Mouse (Mus musculus) right cerebral cortex, postnatal 14 days (tissue): ENCODE measurements around the gene Col26a1.
A peak's percentile ranks its signal among the peaks of the same experiment; 100 is the strongest.
"Not testable (repeated sequence)": the region's sequence is repeated elsewhere in the genome, so short reads cannot be mapped to it uniquely, and the experiment has no call there.

Experiments used
- DNase-seq: peaks from one replicate; pipeline ENCODE4 v3.0.0; 2022

Col26a1 gene

DNA sequence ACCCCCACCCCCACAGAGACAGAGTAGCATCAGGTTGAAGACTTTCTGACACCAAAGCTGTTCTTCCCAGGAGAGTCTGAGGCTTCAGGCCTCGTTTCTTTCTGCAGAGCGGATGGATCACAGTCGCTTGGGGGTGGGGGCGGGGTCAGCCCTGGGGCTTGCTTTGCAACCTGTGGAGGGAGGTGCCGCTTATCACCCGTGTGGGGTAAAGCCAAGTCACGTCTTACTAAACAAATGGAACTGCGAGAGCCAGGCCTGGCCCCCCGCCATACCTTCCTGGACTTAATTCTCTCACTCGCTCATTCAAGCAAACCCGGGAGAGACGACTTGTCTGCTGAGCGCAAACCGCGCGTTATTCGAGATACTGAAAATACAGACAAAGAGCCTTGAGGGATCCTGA is 80.3 kb downstream of the Col26a1 start:
- peak; percentile 28 for DNase-seq

DNA sequence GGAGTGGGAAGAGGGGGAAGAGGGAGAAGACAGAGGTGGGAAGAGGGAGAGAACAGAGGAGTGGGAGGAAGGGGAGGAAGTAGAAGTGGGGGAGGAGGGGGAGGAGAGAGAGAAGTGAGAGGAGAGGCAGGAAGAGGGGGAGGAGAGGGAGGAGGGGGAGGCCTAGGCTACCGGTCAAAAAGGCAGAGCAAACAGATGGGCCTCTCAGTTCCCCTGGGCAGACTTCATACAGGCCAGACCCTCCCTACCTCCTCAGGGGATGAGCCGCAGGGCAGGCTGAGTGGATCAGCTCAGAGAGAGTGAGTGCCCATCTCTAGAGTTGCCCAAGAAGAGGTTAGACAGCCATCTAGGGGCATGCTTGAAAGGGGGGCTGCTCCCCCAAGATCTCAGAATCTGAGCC is 86.1 kb downstream of the Col26a1 start:
- no peak for DNase-seq

DNA sequence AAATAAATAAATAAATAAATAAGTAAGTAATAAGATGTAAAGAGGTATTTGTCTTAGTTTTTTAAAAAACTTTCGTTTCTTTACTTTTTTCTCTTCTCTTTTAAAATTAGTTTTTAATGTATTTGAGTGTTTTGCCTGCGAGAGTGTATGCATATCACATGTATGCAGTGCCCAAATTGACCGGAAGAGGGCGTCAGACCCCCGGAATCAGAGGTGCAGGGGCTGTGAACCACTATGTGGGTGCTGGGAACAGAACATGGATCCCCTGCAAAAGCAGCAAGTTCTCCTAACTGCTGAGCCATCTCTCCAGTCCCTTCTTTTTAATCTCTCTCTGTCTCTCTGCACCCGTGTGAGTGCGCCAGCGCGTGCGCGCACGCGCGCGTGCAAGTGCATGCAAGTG is 89.2 kb downstream of the Col26a1 start:
- DNase-seq: no peak

DNA sequence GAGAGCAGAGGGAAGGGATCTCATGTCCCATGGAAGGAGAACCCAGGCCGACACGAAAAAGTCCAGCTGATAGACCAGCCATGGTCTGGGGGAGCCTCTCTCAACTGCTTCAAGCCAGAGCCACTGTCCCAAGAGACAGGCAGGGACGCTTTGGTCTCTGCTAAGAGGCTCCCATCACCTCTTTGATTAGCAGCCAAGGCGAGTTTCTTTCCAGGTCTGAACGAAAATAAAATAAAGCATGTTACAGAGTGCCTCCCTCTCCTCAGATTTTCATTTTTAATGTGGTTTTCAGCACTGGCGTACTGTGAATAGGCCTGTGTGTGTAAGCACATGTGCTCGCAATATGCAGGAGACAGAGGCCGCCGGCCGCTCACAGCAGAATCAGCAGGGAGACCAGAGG is 90.5 kb downstream of the Col26a1 start:
- no peak for DNase-seq

DNA sequence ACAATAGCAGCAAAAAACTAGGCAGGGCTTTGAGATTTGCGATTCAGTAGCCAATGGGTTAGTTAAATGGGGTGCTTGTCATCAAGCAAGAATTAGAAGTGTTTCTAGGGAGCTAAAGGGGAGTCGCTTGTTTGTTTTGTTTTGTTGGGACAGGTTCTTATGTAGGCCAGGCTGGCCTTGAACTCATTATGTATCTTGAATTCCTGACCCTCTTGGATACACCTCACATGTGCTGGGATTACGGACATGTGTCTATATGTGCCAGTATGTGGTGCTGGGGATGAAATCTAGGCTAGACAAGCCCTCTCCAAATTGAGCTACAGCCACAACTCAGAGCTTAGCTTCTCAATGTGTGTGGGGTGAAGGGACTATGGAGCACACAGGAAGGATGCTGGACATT is 91.8 kb downstream of the Col26a1 start:
- no peak for DNase-seq

DNA sequence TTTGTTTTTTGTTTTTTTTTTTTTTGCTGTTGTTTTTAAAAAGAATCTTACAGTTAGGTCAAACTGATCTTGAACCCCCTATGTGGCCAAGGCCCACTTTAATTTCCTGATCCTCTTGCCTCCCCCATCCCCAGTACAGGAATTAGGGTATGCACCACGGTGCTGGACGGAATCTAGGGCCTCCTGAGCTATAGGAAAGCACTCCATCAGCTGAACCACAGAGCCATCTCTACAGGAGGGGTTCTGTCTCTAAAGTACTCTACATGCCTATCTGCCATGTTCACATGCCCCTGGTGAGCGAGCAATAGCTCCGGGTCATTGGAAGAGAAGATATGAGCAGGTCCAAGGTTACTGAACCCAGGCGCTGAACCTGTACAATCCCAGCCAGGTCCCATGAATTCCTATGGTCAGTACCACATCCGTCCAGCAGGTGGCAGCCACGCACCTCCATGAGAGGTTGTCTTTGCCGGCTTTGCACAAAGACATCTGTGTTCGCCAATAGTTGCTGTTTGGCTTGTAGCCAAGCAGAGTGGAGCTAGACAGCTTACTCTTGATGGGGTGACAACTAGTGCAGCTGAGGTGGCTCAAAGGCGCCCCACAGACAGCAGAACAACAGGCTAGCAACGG is 92.3 kb downstream of the Col26a1 start:
- DNase-seq: peak; percentile 94

DNA sequence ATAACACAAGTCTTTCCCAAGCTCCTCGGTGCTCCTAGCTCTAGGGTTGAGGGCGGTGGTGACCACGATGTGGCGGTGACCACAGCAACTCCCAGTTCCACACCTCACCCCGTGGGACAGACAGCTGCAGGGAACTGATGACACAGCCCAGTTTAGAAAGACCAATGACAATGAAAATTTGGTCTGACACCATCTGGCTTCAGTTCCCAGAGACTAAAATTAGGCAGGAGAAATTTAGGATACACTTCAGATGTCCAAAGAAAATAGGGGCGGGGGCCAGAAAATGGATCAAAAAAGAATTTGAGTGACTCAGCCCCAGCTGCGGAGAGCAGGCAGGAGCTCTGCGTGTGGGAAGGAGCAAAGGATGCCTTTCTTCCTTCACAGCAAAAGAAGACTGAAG is 98.5 kb downstream of the Col26a1 start:
- DNase-seq: peak; percentile 40

DNA sequence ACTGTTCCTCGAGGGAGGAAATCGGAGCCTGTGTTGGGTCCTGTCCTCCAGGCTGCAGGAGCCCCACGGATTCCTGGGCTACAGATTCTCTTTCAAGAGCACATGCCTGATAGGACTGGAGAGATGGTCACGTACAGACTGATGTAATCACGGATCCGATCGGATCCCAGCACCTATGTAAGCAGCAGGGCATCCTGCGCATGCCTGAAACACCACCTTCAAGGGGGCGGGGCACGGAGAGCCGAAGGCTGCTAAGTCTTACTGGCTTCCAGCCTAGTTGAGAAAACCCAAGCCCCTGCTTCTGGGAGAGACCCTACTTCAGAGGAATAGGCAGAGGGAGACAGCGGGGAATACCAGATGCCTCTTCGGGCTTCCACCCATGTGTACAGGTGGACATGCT is 100.4 kb downstream of the Col26a1 start:
- DNase-seq: no peak

DNA sequence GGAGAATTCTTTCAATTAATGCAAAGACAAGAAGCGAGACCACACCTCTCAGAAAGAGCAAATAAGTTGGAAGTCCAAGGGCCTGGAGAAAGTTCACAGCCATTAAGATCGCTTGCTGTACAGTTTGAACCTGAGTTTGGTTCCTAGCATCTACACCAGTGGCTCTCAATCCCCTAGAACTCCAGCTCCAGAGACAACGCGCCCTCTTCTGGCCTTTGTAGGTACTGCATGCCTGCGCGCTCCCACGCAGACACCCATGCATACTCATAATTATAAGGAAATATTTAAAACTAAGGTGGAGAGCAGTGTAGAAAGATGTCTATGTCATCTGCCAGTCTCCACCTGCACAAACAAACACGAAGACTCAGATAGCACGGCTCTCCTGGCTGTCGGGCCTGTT is 102.5 kb downstream of the Col26a1 start:
- peak; percentile 50 for DNase-seq

DNA sequence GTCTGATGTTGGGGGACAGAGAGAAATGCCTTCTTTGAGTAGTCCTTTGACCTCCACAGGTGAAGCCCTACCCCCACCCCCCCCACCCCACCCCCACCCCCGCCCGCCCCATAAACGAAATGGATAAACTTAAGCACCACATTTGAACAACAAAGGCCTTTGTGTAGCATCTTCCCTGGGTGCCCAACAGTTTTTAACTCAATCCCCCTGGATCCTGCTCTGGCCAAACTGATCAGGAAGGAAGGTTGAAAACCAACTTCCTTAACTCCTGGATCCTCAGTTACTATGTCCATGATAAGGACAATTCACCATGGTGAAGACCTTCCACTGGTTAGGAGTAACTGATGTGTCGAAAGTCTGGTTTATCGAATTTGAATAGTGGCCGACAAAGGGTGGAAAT is 103.1 kb downstream of the Col26a1 start:
- DNase-seq: no peak

DNA sequence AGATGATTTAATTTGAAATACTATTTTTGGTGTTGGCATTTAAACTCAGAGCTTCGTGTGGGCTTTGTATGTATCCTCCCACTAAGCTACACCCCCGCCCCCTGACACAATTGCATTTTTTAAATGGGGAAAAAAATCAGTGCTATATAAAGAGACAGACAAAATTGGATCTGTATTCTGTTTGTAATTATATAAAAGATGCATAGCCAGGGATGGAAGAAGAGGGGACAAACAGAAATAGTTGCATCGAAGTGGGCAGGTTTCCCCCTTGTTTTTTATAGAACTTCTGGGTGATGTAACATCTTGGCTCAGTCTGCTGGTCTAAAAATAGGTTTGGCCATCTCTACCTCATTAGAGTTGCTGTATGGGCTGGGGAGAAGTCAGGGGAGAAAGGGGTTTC is 107.5 kb downstream of the Col26a1 start:
- DNase-seq: no peak

DNA sequence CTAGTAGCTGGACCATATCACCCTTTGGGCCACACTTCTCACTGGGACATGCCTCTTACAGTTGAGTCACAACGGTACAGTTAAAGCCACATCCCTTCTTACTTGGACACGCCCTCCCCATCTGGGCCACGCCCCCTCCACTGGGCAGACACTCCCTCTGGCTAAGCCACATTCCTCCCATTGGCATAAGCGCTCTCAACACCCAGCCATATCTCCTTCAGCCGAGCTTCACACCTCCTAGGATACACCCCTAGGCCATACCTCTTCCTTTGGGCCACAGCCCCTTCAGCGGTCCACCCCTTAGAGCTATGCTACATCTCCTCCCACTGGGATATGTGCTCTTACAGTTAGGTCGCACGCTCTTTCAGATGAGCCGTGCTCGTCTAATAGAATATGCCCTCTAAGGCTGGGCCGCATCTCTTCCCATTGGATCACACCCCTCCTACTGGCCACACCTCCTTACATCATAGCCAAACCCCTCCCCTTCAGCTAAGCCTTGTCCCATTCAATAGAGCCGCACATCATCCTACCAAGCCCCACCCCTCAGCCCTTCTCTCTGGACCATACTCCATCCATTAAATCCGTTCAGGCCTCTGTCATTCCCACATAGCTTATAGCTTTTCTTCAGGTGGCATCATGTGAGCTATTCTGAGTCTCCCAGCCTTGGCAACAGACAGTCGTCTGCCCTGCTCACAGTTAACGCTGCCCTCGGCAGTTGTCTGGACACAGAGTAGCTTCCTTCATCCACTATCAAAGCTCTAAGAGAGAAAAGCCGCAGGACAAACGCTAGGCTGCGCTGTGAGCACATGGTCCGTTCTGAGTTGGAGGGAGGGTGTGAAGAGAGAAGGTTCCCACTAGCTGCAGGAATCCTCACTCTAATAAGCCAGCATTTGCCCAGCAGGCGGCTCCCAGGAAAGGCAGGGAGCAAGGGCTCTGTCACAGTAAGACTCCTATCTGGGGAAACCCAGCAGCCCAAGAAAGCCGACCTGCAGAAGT is 109.7 kb downstream of the Col26a1 start:
- DNase-seq: no peak

DNA sequence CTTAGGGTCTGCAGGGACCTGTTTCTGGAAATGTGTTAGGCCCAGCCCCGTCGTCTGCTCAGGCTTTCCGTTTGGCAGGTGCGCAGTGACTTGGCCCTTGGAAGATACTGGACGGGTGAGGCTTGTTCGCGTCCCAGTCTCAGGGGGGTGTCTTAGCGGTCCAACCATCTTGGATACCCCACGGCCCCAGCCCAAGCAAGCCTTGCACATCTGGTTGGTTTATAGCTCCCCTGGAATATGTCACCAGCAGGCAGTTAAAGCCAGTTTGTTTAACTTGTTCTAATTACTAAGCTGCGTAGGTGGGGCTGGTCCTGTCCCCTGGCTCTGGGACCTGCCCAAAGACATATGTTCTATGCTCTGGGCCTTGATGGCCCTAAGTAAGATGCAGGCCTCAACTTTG is 111.9 kb downstream of the Col26a1 start:
- DNase-seq: no peak

DNA sequence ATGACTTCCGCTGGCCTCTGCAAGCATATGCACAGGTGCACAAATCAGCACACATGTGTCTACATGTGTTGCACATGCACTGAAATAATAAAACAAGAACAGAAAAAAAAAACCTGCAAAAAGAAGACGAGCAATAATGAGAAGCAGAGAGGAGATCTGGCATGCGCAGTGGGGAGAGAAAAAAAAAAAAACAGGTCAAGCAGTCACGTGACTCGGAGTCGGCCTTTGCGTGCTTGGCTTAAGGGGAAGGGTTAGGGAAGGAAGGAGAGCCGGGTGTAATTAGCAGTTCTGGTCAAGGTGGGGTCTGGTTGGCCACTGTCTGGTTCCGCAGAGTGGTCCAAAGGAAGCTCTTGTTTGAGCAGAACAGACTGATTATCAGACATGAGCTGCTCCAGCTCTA is 115.7 kb downstream of the Col26a1 start:
- DNase-seq: no peak

DNA sequence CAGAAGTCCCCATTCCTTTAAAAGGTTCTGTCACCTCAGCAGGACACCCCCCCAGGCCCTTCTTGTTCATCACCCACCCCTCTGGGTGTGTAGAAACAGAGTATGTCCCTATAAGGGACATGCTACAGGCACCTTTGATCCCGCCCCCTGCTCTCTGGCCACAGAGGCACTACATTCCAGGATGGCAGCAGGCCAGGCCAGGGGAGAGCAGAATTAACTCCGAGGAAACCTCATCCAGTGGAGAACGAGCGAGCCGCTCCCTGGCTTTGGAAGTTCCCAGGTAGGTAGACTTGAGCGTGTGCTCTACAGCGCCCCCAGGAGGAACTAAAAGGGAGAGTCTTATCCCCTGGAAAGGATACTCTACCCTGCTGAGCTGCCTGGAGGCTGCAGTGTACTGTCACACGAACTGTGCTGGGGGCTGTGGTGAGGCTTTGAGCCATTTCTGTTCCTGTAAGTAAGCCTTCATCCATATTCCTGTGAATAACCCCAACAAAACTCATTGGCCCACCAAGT is 118.8 kb downstream of the Col26a1 start:
- DNase-seq: no peak

DNA sequence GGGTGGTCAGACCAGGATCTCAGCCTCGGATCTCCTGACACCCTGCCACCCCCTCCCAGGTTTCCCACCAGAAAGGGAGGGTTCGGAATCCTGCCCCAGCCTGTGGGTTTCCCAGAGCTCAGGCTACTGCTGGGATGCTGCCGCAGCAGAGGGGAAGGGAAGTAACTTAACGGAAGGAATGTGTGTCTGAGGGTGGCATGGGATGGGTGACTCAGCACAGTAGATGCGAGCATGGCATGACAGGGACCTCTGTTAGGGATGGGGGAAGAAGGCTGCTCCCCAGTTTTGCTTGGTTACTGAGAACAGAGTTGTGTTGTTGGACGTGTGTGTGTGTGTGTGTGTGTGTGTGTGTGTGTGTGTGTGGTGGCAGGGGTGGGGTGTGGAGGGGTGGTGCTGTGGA is 122.7 kb downstream of the Col26a1 start:
- DNase-seq: no peak

DNA sequence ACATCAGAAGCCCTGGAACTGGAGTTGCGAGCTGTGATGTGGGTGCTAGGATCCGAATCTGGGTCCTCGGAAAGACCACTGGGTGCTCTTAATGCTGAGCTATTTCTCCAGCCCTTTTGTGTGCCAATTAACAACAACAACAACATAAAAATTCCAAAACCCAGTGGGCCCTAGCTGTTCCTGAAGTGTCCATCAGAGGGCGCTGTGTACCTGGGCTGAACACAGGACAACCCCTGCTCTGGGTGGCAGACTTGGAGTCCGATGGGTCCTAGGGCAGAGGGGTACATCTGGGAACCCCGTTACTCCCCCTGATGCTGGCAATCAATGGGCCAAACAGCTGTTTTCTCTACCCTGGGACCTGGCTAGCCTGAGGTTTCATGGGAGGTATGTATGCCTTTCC is 123.2 kb downstream of the Col26a1 start:
- DNase-seq: no peak

DNA sequence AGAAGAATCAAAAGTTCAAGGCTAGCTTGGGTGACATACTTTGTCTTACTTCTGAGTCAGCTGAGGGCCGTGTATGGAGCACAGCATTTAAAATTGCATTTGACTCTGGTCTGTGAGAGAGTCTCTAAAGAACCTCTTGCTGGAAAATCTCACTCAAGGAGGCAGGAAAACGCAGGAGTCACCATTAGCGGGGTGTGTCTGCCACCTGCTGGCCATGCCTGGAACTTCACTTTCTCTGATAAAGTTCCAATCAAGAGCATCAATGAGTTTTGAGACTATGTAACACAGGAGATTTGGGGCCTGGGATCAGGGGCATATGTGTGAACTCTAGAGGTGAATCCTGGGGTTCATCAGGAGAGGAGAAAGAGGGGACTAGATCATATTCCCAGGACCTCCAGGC is 127.3 kb downstream of the Col26a1 start:
- DNase-seq: peak; percentile 77

DNA sequence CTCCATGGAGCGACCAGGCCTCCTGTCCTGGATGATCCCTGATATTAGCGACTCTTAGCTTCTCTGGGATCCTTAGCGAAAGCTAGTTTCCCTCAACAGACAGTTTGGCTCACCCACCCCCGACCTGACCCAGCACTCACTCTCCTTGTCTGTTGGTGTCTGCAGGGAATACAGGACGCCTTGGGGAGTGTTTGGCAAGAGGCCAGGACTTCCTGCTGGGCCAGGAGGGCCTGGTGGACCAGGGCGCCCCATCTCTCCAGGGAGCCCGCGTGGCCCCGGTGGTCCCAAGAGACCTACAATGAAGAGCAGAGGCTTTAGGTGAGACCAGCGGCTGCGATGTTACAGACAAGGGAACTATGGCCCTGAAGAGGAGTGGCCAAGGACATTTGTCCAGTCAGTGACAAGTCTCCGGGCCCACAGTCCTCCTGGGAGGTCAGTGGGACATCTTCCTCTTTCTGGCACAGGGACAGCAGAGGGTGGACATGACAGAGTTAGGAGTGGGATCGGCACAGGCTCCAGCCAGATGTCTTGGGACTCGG is 128.9 kb downstream of the Col26a1 start:
- DNase-seq: no peak

DNA sequence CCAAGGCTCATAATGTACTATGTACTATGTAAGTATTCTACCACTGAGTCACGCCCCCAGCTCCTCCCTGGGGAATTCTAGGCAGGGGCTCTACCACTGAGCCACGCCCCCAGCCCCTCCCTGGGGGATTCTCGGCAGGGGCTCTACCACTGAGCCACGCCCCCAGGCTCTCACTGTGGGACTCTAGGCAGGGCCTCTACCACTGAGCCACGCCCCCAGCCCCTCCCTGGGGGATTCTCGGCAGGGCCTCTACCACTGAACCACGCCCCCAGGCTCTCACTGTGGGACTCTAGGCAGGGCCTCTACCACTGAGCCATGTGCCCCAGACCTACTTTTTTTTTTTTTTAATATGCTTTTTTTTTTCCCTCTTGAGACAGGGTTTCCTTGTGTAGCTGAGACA is 129.8 kb downstream of the Col26a1 start:
- DNase-seq: not testable (repeated sequence)

DNA sequence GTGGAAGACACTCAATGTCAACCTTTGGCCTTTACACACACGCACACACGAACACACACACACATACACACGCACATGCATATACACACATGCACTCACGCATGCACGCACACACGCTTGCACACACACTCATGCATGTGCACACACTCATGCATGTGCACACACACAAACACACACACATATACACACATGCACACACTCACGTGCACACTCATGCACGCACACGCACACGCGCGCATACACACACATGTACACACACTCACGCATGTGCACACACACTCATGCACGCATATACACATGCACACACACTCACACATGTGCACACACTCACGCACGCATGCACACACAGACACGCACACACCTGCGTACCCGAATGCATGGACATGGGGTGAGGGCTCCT is 130.9 kb downstream of the Col26a1 start:
- DNase-seq: no peak

DNA sequence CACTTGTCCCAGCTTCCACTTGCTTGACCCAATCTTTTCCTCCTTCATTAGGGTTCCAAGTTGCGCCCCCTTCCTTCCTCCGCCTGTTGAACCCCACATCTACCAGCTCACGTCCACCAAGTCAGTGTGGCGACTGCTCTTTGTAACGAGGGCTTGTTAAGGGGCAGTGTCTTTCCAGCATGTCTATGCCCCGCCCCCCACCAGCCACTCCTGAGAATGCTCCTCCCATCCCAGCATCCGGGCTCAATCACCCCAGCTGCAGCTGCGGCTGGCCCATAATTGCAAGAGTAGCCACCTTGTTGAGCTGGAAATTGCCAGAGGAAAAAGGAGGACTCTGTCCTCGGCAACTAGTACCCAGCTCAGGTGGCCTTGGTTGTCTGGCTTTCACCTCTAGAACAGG is 136.4 kb downstream of the Col26a1 start:
- DNase-seq: no peak

DNA sequence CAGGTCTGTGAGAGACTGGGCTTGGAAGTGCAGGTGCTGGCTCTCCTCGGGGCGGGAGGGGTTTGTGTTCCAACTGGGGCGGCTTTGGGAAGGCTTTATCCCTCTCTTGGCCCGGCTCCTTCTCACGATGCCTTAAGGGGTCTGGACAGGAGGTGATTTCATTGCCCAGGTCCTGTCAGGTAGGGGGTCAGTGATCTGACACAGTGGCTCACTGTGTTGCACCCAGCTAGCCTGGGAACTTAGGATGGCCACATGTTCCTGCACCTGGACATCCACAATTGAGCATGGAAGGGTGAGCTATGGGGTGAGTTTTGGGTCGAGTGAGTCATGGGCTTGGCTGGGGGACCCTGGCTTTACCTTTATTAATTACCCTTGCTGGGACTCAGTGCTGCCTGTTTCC is 144.1 kb downstream of the Col26a1 start:
- no peak for DNase-seq

DNA sequence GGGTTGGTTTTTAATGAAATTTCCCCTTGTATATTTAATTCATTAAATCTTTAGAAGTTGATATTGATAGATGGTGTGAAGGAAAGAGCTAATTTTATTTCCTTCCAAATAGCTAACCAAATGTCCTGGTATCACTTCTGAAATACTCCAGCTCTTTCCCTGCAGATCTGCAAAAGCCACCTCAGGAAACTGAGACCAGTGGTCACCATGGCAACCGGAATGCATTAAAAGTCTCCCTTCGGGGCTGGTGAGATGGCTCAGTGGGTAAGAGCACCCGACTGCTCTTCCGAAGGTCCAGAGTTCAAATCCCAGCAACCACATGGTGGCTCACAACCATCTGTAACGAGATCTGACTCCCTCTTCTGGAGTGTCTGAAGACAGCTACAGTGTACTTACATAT is 156.7 kb downstream of the Col26a1 start:
- DNase-seq: not testable (repeated sequence)
